Mouse (Mus musculus): ENCODE data around the gene Efnb3.

DNA sequence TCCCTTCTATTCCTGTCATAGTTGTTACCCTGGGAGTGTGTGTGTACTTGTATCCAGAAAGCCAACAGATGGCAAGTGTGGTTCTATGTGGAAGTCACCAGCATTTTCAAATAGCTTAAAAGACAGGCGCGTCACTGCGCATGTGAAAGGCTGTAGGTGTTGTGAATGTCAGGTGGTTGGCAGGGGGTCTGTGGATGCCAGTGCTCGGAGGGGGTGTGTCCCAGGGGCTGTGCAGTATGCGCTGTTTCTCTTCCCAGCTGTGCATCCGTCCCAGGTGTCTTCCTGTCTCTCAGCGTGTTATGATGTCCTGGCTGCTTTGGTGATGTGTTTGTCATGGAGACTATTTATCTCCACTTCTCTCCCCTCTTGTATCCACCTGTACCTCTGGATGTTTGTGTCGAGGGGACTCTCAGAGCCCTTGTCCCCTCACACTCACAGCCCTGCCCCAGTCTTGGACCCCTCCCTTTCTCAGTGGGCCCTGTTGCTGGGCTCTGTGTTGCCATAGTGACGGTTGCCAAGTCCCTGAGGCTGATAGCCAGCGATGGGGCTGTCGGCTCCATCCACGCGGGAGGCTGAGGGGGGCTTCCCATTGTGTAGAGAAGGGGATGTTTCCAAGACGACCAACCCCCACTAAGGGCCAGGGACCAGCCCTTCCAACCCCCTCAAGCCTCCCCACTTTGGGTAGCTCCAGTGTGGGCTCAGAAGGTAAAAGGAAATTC is 7.2 kb downstream of the Efnb3 start:
- TF ChIP-seq USF1 (IDR thresholded peaks at IDR 0.05; ENCODE audit: low read depth): no peak
- TF ChIP-seq POLR2A (IDR thresholded peaks at IDR 0.05; ENCODE audit: insufficient read length, low read depth): no peak
- TF ChIP-seq POLR2AphosphoS2 (IDR thresholded peaks at IDR 0.05; ENCODE audit: insufficient read length, low read depth): no peak
- TF ChIP-seq CEBPB (IDR thresholded peaks at IDR 0.05; ENCODE audit: insufficient read depth, poor library complexity, severe bottlenecking): no peak
- no peak for TF ChIP-seq TCF12 (IDR thresholded peaks at IDR 0.05; ENCODE audit: insufficient read depth, poor library complexity, severe bottlenecking)
- TF ChIP-seq MYOD1 (IDR thresholded peaks at IDR 0.05; ENCODE audit: control insufficient read depth in 1 of 3, insufficient read length in 2 of 3, low read depth in 2 of 3): no peak
- TF ChIP-seq MAX (IDR thresholded peaks at IDR 0.05; ENCODE audit: low read depth): no peak
- TF ChIP-seq MYOG (IDR thresholded peaks at IDR 0.05; ENCODE audit: control insufficient read depth in 1 of 3, insufficient read depth in 1 of 3, insufficient read length in 2 of 3, low read depth in 2 of 3): no peak
- no peak for TF ChIP-seq TCF3 (IDR thresholded peaks at IDR 0.05; ENCODE audit: insufficient read length, low read depth)

Measured in myocyte (in vitro differentiated cells).